Mouse (Mus musculus) heart, embryonic 14.5 days (tissue): ENCODE data around the gene Mrpl55. TPM values are rescaled to one million over a fixed set of nuclear protein-coding genes. Genes with fewer than 3 reads are reported as not detected.
A peak's percentile ranks its signal among the peaks of the same experiment; 100 is the strongest.

Source experiments
- ATAC-seq: fragments of 200-750 bp; cut with Nextera tagmentation; 2 replicates; pipeline ENCODE4 v1.8.0; 2017; ENCODE audit warnings: low read depth, moderate TSS enrichment; ENCODE audit not compliant: insufficient number of reproducible peaks, insufficient read depth, low FRiP score
- H3K27ac ChIP-seq, 2 experiments: fragments of 200-500 bp in 1 of 2; fragments of 300-500 bp in 1 of 2; sonication (generic) in 1 of 2; replicated peaks in 1 of 2; 2 replicates each; pipeline ENCODE4 v1.5.1; 2012 to 2014; ENCODE audit warnings: low read depth in 2 of 2, low read length in 2 of 2, control low read depth in 1 of 2, mild to moderate bottlenecking in 1 of 2, mixed read lengths in 1 of 2; ENCODE audit not compliant: control insufficient read depth in 1 of 2, insufficient read depth in 1 of 2
- H3K27me3 ChIP-seq: fragments of 300-500 bp; sonication (generic); 2 replicates; pipeline ENCODE4 v1.6.1; 2014; ENCODE audit warnings: mild to moderate bottlenecking, low read length, control low read depth; ENCODE audit not compliant: control insufficient read depth, insufficient read depth
- H3K36me3 ChIP-seq: fragments of 300-500 bp; sonication (generic); 2 replicates; pipeline ENCODE4 v1.6.1; 2014; ENCODE audit warnings: mild to moderate bottlenecking, control low read depth, low read length, mixed read lengths; ENCODE audit not compliant: control insufficient read depth, insufficient read depth
- H3K4me1 ChIP-seq, 2 experiments: fragments of 200-500 bp in 1 of 2; fragments of 300-500 bp in 1 of 2; sonication (generic) in 1 of 2; 2 replicates each; pipeline ENCODE4 v1.6.1; 2012 to 2014; ENCODE audit warnings: low read length in 2 of 2, control low read depth in 1 of 2, mixed read lengths in 1 of 2; ENCODE audit not compliant: control insufficient read depth in 2 of 2, insufficient read depth in 2 of 2
- H3K4me2 ChIP-seq: fragments of 300-500 bp; sonication (generic); 2 replicates; pipeline ENCODE4 v1.6.1; 2014; ENCODE audit warnings: mild to moderate bottlenecking, low read length
- H3K4me3 ChIP-seq, 2 experiments: fragments of 200-500 bp in 1 of 2; fragments of 300-500 bp in 1 of 2; sonication (generic) in 1 of 2; 2 replicates each; pipeline ENCODE4 v1.5.1; 2012 to 2014; ENCODE audit warnings: low read length in 2 of 2, mild to moderate bottlenecking in 2 of 2, control low read depth in 1 of 2, low read depth in 1 of 2, moderate library complexity in 1 of 2; ENCODE audit not compliant: control insufficient read depth in 1 of 2, insufficient read depth in 1 of 2
- H3K9ac ChIP-seq: fragments of 300-500 bp; sonication (generic); 2 replicates; pipeline ENCODE4 v1.6.1; 2014; ENCODE audit warnings: mild to moderate bottlenecking, low read length
- H3K9me3 ChIP-seq: fragments of 300-500 bp; sonication (generic); 2 replicates; pipeline ENCODE4 v1.6.1; 2016; ENCODE audit warnings: low read length, control low read depth; ENCODE audit not compliant: control insufficient read depth
- WGBS: fragments of 180-500 bp; shearing (Covaris S2); extraction: QIAGEN DNeasy Blood & Tissue Kit; methylation state at CpG from one replicate; pipeline ENCODE4 v1.1.7; 2014; 5-methylcytosine and 5-hydroxymethylcytosine counted together
- polyA plus RNA-seq: library from polyadenylated mRNA; unstranded; fragments of >200 nt; fragmentation: Nextera tagmentation; extraction: Ambion mirVana; gene quantifications from 2 replicates; pipeline ENCODE4 v1.2.1, GENCODE M21; 2014

The Mrpl55 gene
- polyA plus RNA-seq: 131 and 133 TPM in 2 replicates

GRCm38 (mm10) chr11:59202081-59202995, at the start of gene Mrpl55:
Mrpl55 (plus strand) TSS chr11:59202486.
- Histone ChIP-seq H3K36me3 (peaks cover 46% of the 10 kb centered on the region), H3K9me3 (no peaks in the 10 kb centered on the region), H3K4me2 (peak within 1 kb of the TSS; percentile 95), H3K9ac (peak within 1 kb of the TSS; percentile 87), H3K27me3 (no peaks in the 10 kb centered on the region), H3K4me1 (peaks cover 6 to 12% of the 10 kb centered on the region in 2 experiments), H3K4me3 (peak within 1 kb of the TSS; percentile 83 to 86), H3K27ac (peak within 1 kb of the TSS; percentile 74 to 91)
- under 1% methylated on average over 63 of the region's 63 CpGs for WGBS
- peak; percentile 83 for ATAC-seq

- Histone ChIP-seq H3K36me3 (peaks cover 23% of the 10 kb centered on the region), H3K4me1 (peaks cover 8 to 11% of the 10 kb centered on the region in 2 experiments), H3K4me3 (no peak overlapping the region), H3K9ac (no peak overlapping the region), H3K9me3 (no peaks in the 10 kb centered on the region), H3K27ac (peak overlapping the region; percentile 69 to 70), H3K4me2 (no peak overlapping the region), H3K27me3 (no peaks in the 10 kb centered on the region)
- ATAC-seq: peak; percentile 37; the same call in 1 of the 2 replicates
- 44% methylated on average over 7 of the region's 7 CpGs for WGBS
These were observed 48.1 kb upstream of the Mrpl55 start for GRCm38 (mm10) chr11:59154220-59154619.

GRCm38 (mm10) chr11:59155900-59156299, 46.4 kb upstream of the Mrpl55 start:
- WGBS: 82% methylated on average over 5 of the region's 5 CpGs
- no peak for ATAC-seq

GRCm38 (mm10) chr11:59159099-59159498, 43.2 kb upstream of the Mrpl55 start:
- Histone ChIP-seq H3K27ac (no peak overlapping the region), H3K4me1 (peaks cover 8 to 24% of the 10 kb centered on the region in 2 experiments), H3K9ac (no peak overlapping the region), H3K4me2 (no peak overlapping the region), H3K36me3 (peaks cover 23% of the 10 kb centered on the region), H3K4me3 (no peak overlapping the region), H3K9me3 (no peaks in the 10 kb centered on the region), H3K27me3 (no peaks in the 10 kb centered on the region)
- 93% methylated on average over 13 of the region's 13 CpGs for WGBS
- no peak for ATAC-seq

More at GRCm38 (mm10) chr11:59155900-59156299, 46.4 kb upstream of the Mrpl55 start:
- no peak overlapping the region for H3K27ac ChIP-seq
- no peak overlapping the region for H3K9ac ChIP-seq
- peaks cover 23% of the 10 kb centered on the region for H3K36me3 ChIP-seq
- peaks cover 8 to 11% of the 10 kb centered on the region in 2 experiments for H3K4me1 ChIP-seq
- H3K9me3 ChIP-seq: no peaks in the 10 kb centered on the region
- H3K4me3 ChIP-seq: no peak overlapping the region
- H3K27me3 ChIP-seq: no peaks in the 10 kb centered on the region
- H3K4me2 ChIP-seq: no peak overlapping the region

GRCm38 (mm10) chr11:59159558-59159957, 42.7 kb upstream of the Mrpl55 start:
- Histone ChIP-seq H3K27ac (no peak overlapping the region), H3K27me3 (no peaks in the 10 kb centered on the region), H3K9ac (no peak overlapping the region), H3K9me3 (no peaks in the 10 kb centered on the region), H3K36me3 (peaks cover 23% of the 10 kb centered on the region), H3K4me3 (no peak overlapping the region), H3K4me2 (no peak overlapping the region), H3K4me1 (peaks cover 10 to 24% of the 10 kb centered on the region in 2 experiments; a peak in 3 of 4 replicates)
- ATAC-seq: no peak
- WGBS: 83% methylated on average over 4 of the region's 4 CpGs

GRCm38 (mm10) chr11:59161398-59161797, 40.9 kb upstream of the Mrpl55 start:
- no peak overlapping the region for H3K9ac ChIP-seq
- H3K36me3 ChIP-seq: peaks cover 23% of the 10 kb centered on the region
- no peaks in the 10 kb centered on the region for H3K27me3 ChIP-seq
- H3K9me3 ChIP-seq: no peaks in the 10 kb centered on the region
- 37% methylated on average over 5 of the region's 5 CpGs for WGBS
- H3K4me3 ChIP-seq: no peak overlapping the region
- H3K4me2 ChIP-seq: no peak overlapping the region
- no peak for ATAC-seq
- peaks cover 7 to 27% of the 10 kb centered on the region in 2 experiments; a peak in 3 of 4 replicates for H3K4me1 ChIP-seq
- peak overlapping the region; percentile 24 to 48; a peak in 2 of 4 replicates for H3K27ac ChIP-seq

- WGBS: 60% methylated on average over 9 of the region's 9 CpGs
- H3K27me3 ChIP-seq: no peaks in the 10 kb centered on the region
- H3K27ac ChIP-seq: peak overlapping the region; percentile 74 to 99
- peak overlapping the region; percentile 86 for H3K4me2 ChIP-seq
- H3K36me3 ChIP-seq: peaks cover 15% of the 10 kb centered on the region
- peak overlapping the region; percentile 29 to 70 for H3K4me3 ChIP-seq
- H3K9me3 ChIP-seq: no peaks in the 10 kb centered on the region
- H3K4me1 ChIP-seq: peaks cover 7 to 30% of the 10 kb centered on the region in 2 experiments; a peak in 3 of 4 replicates
- H3K9ac ChIP-seq: peak overlapping the region; percentile 75
- ATAC-seq: no peak
These were observed 39.6 kb upstream of the Mrpl55 start for GRCm38 (mm10) chr11:59162443-59163254.
